Mouse (Mus musculus) cerebellum, postnatal 10 days (tissue): ENCODE measurements at regions not wholly inside any gene's neighbourhood (a gene's known extent, or its start where the extent isn't known, plus 50 kb on each side); places are given as distances from the start of the nearest gene placed in this dataset.

ENCODE experiments used
- DNase-seq, 2 experiments: peaks; one replicate each; pipeline ENCODE4 v3.0.0; 2021; ENCODE audit warnings: mixed read lengths in 2 of 2

- DNase-seq: no peak
These were observed 130.0 kb upstream of the Gm9833 start for GRCm38 (mm10) chr3:9957870-9958269.

DNA sequence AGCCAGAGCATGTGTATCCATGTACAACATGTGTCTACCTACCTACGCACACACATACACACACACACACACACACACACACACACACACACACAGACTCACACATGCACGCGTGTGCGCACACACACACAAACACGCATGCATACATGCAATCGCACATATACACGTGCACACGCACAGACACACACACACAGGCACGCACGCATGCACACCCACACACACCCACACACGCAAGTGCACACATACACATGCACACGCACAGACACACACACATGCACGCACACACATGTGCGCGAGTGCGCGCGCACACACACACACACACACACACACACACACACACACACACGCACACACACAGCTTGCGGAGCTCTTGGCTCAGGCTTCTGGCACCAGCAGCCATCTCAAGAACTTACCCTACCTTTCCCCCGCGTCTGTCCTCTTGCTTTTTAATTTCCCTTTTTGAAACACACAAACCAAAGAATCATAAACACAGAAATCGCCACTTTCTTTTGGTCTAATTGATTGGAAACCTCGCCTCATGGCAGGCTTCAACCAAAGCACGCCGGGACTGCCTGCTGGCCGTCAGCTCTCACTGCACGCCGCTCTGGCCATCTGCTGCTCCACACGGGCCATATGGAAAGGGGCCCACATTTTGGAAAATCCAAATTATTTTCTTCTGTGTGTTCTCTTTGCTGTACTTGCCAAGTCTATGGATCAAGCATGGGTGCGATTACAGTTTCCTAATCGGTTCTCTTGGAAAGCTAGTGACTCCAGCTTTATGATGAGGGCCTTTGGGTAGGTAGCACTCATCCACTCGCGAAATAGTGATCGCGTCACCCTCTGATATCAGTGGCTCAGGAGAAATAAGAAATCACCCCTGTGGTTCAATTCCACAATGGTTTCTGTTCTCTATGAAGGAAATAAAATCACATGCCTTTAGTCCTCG is 127.9 kb upstream of the Gm9833 start:
- peak; percentile 81 to 84 for DNase-seq

DNA sequence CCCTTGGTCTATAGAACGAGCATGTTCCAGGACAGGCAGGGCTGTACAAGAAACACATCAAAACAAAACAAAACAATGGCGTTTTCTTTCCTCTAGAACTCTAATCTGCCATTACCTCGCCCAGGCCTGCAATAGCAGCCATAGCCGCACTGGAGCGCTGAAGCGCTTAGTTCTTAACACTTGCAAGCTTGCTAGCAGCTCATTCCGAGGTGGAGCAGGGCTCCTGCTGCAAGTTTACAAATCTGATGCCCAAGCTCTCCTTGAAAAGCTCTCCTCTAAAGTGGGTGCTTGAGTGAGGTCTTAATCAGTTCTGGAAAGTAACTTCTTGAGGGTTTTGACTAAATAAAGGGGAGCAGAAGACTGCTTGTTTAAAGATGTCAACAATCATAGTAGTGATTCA is 127.2 kb upstream of the Gm9833 start:
- peak; percentile 75 to 77 for DNase-seq
